ENCODE assay signal across 8 mouse cellular contexts in the genomic region with DNA sequence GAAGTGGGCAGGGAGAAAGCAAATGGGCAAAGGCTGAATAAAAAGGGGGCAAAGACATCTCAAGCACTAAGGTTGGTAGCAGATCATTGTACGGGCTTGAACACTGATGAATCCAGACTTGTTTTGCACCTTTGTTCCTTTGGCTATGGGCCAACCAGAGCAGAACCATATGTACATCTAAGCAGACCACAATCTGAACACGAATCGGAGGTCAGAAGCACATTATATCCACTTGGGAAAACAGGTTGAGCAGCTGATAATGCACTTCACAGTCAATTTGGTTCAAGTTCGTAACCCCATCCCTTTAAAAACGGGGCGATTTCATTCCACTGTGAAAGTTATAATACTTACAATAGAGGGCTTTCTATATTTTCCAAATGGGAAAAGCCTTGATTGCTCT. TPM values are rescaled to one million over a fixed set of nuclear protein-coding genes. Genes with fewer than 3 reads are reported as not detected.
DNase-seq lines count a peak whose midpoint lies in the region; ATAC-seq and TF ChIP-seq lines count a peak whose summit lies in the region.

No protein-coding gene starts in this region.

- H3K9ac ChIP-seq in forebrain, embryonic 13.5 days = peak overlapping the region; percentile 66
- H3K9ac ChIP-seq in lung, embryonic 14.5 days = peak overlapping the region; percentile 81

- no peak for ATAC-seq in forebrain, embryonic 13.5 days
- no peak for ATAC-seq in lung, embryonic 14.5 days (ENCODE audit: insufficient read depth)

- H3K27ac ChIP-seq in gastrocnemius, adult 2 months = peak overlapping the region; percentile 98
- peak overlapping the region; percentile 33 for H3K27ac ChIP-seq in forebrain, embryonic 13.5 days
- peak overlapping the region; percentile 81 for H3K27ac ChIP-seq in lung, embryonic 14.5 days (ENCODE audit: low read depth)

- intact Hi-C loops in gastrocnemius, adult 2 months (cut with DNase I) = no loop called here

- no peak for DNase-seq in gastrocnemius, adult 2 months
- no peak for DNase-seq in gastrocnemius, postnatal 4 days (ENCODE audit: low spot score in 2 of 2)
- peak; percentile 41 for DNase-seq in adipocyte (ENCODE audit: low spot score)
- DNase-seq in kidney, adult 18-20 months = peak; percentile 39
- DNase-seq in lung, embryonic 14.5 days = peak; percentile 59
- DNase-seq in retina, postnatal 7 days (ENCODE audit: low read depth, low spot score) = peak; percentile 14
- no peak for DNase-seq in frontal cortex, postnatal 14 days (ENCODE audit: low spot score in 2 of 2)

- no peak for TF ChIP-seq CTCF in gastrocnemius, adult 2 months (IDR thresholded peaks at IDR 0.05)
- TF ChIP-seq CTCF in lung, embryonic 14.5 days (IDR thresholded peaks at IDR 0.05; ENCODE audit: low read depth) = no peak

- no peaks in the 10 kb centered on the region for H3K27me3 ChIP-seq in forebrain, embryonic 13.5 days
- no peaks in the 10 kb centered on the region for H3K27me3 ChIP-seq in lung, embryonic 14.5 days (ENCODE audit: insufficient read depth, low read length)

- H3K4me1 ChIP-seq in forebrain, embryonic 13.5 days = peaks cover 14% of the 10 kb centered on the region
- H3K4me1 ChIP-seq in lung, embryonic 14.5 days (ENCODE audit: insufficient read depth) = no peaks in the 10 kb centered on the region

- no peaks in the 10 kb centered on the region for H3K9me3 ChIP-seq in forebrain, embryonic 13.5 days (replicated peaks)
- no peaks in the 10 kb centered on the region for H3K9me3 ChIP-seq in lung, embryonic 14.5 days (ENCODE audit: low read depth, low read length)

- WGBS in forebrain, embryonic 13.5 days = 7% methylated on average over 6 of the region's 6 CpGs
- 4% methylated on average over 6 of the region's 6 CpGs for WGBS in lung, embryonic 14.5 days

- peak overlapping the region; percentile 98 for H3K4me3 ChIP-seq in gastrocnemius, adult 2 months
- H3K4me3 ChIP-seq in forebrain, embryonic 13.5 days = peak overlapping the region; percentile 95
- H3K4me3 ChIP-seq in lung, embryonic 14.5 days (ENCODE audit: low read depth, low read length) = peak overlapping the region; percentile 81

- H3K4me2 ChIP-seq in forebrain, embryonic 13.5 days = peak overlapping the region; percentile 89
- H3K4me2 ChIP-seq in lung, embryonic 14.5 days = peak overlapping the region; percentile 78

- no peaks in the 10 kb centered on the region for H3K36me3 ChIP-seq in forebrain, embryonic 13.5 days (ENCODE audit: poor library complexity, severe bottlenecking)
- H3K36me3 ChIP-seq in lung, embryonic 14.5 days (ENCODE audit: insufficient read depth) = no peaks in the 10 kb centered on the region

RNA-seq across cellular contexts. Expression of gene Upf2, which starts 1.0 kb away (rescaled TPM):
- total RNA-seq in gastrocnemius, adult 2 months (2021) = 10 to 100 TPM; 26.5 to 27.2 TPM
- 10 to 100 TPM; 17.2 to 20.3 TPM for total RNA-seq in gastrocnemius, postnatal 4 days (2021)
- 9.9 and 10.7 TPM in 2 replicates for polyA plus RNA-seq in forebrain, embryonic 13.5 days (2015; fragmentation: Nextera tagmentation; extraction: Ambion mirVana)
- 11.6 and 11.7 TPM in 2 replicates for polyA plus RNA-seq in lung, embryonic 14.5 days (2014; fragmentation: Nextera tagmentation; extraction: Ambion mirVana)

RNA-seq across cellular contexts. Expression of gene Dhtkd1, which starts 7.7 kb away (rescaled TPM):
- 1 to 10 TPM; 2.2 to 4.3 TPM for total RNA-seq in gastrocnemius, adult 2 months (2021)
- total RNA-seq in gastrocnemius, postnatal 4 days (2021) = 1 to 10 TPM; 1.8 to 2.1 TPM
- polyA plus RNA-seq in forebrain, embryonic 13.5 days (2015; fragmentation: Nextera tagmentation; extraction: Ambion mirVana) = 4.2 and 4.6 TPM in 2 replicates
- polyA plus RNA-seq in lung, embryonic 14.5 days (2014; fragmentation: Nextera tagmentation; extraction: Ambion mirVana) = 3.5 and 3.8 TPM in 2 replicates

RNA-seq across cellular contexts. Expression of gene Sec61a2, which starts 55.1 kb away (rescaled TPM):
- total RNA-seq in gastrocnemius, adult 2 months (2021) = 10 to 100 TPM; 35.4 to 36.1 TPM
- total RNA-seq in gastrocnemius, postnatal 4 days (2021) = 10 to 100 TPM; 43.7 to 48.9 TPM
- 80.4 and 88.6 TPM in 2 replicates for polyA plus RNA-seq in forebrain, embryonic 13.5 days (2015; fragmentation: Nextera tagmentation; extraction: Ambion mirVana)
- 72.6 and 74.0 TPM in 2 replicates for polyA plus RNA-seq in lung, embryonic 14.5 days (2014; fragmentation: Nextera tagmentation; extraction: Ambion mirVana)

Comparison
In these comparisons a context has a peak if more than half of its experiments do, and no peak if none do; other contexts are left out.
1. DNase-seq: peak in adipocyte (single experiment), kidney, adult 18-20 months (single experiment), lung, embryonic 14.5 days (single experiment) and retina, postnatal 7 days (single experiment); none in gastrocnemius, adult 2 months (single experiment), gastrocnemius, postnatal 4 days (0 of 2) and frontal cortex, postnatal 14 days (0 of 2).
2. H3K27ac ChIP-seq: peak in every context shown above with its lines; median percentile 98 in gastrocnemius, adult 2 months; 81 in lung, embryonic 14.5 days; 33 in forebrain, embryonic 13.5 days.
3. Peak in every context shown above with its lines, with median percentiles within 50 percentile points of each other: H3K4me3 ChIP-seq.